Mouse (Mus musculus) stomach, postnatal 0 days (tissue): Measurements from ENCODE around the gene Man2a1.

Source experiments
- CTCF ChIP-seq: IDR thresholded peaks from 2 replicates; pipeline ENCODE4 v1.5.1; 2016; ENCODE audit warnings: antibody characterized with exemption, low read depth, mild to moderate bottlenecking, moderate library complexity
- EP300 ChIP-seq: optimal IDR thresholded peaks from 2 replicates; pipeline ENCODE3; 2016; ENCODE audit warnings: antibody characterized with exemption

GRCm38 (mm10) chr17:64612930-64613329, 12.4 kb downstream of the Man2a1 start:
- TF ChIP-seq CTCF, result no peak
- TF ChIP-seq EP300, result no peak
